Mouse (Mus musculus) urinary bladder, postnatal 10 days (tissue): ENCODE data around the gene Cercam.
"Not testable (repeated sequence)": the region's sequence is repeated elsewhere in the genome, so short reads cannot be mapped to it uniquely, and the experiment has no call there.

Experiments used
- DNase-seq: peaks from one replicate; pipeline ENCODE4 v3.0.0; 2022; ENCODE audit warnings: low spot score

Cercam gene

GRCm38 (mm10) chr2:29898081-29898480, 29.1 kb downstream of the Cercam start:
- DNase-seq = no peak

GRCm38 (mm10) chr2:29902194-29902593, 33.2 kb downstream of the Cercam start:
- DNase-seq = no peak

GRCm38 (mm10) chr2:29908171-29908570, 39.2 kb downstream of the Cercam start:
- DNase-seq = not testable (repeated sequence)

GRCm38 (mm10) chr2:29910042-29910441, 41.1 kb downstream of the Cercam start:
- DNase-seq = no peak

- no peak for DNase-seq
Observed at GRCm38 (mm10) chr2:29917621-29918020, 48.7 kb downstream of the Cercam start.

GRCm38 (mm10) chr2:29922011-29922410, 53.0 kb downstream of the Cercam start:
- no peak for DNase-seq

- no peak for DNase-seq
Observed at GRCm38 (mm10) chr2:29926542-29926941, 57.6 kb downstream of the Cercam start.

- DNase-seq = no peak
Observed at GRCm38 (mm10) chr2:29930506-29930905, 61.5 kb downstream of the Cercam start.

- no peak for DNase-seq
Observed at GRCm38 (mm10) chr2:29931194-29931593, 62.2 kb downstream of the Cercam start.
